Mouse (Mus musculus) adrenal gland, adult 2 months (tissue): ENCODE results near the gene Entpd3. TPM values are rescaled to one million over a fixed set of nuclear protein-coding genes. Genes with fewer than 3 reads are reported as not detected.

Source experiments
- DNase-seq: peaks from one replicate; pipeline ENCODE4 v3.0.0; 2021
- polyA plus RNA-seq: library from polyadenylated mRNA; depleted of rRNA; stranded (reverse); fragments of >200 nt; gene quantifications from 2 replicates; pipeline ENCODE4 v1.2.3, GENCODE M21; 2012; rRNA removed
- total RNA-seq, 2 experiments: library from RNA; stranded (reverse); gene quantifications; 2 replicates each; pipeline ENCODE4 v1.2.3; 2021

The Entpd3 gene
- total and polyA plus RNA-seq, 3 experiments = 0.66 to 13.3 (median 2.9) TPM

DNA sequence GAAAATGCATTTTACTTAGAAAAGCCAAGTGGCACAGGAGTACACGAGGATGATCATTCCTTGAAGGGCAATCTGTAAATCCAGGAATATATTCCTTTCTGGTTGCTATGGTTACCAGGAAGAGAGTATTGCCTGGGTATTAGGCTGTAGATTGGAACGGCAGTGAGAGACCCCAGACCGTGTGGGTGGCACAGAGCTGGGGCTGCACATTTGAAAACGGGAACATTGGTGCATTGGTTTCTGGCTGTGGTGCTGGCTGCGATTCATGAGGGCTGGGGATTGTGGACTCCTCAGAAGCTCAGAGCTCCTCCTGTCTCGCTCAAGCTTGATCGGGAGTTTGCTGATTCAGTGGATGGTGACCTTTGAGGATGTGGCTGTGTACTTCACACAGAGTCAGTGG, 40.2 kb downstream of the Entpd3 start:
- no peak for DNase-seq

DNA sequence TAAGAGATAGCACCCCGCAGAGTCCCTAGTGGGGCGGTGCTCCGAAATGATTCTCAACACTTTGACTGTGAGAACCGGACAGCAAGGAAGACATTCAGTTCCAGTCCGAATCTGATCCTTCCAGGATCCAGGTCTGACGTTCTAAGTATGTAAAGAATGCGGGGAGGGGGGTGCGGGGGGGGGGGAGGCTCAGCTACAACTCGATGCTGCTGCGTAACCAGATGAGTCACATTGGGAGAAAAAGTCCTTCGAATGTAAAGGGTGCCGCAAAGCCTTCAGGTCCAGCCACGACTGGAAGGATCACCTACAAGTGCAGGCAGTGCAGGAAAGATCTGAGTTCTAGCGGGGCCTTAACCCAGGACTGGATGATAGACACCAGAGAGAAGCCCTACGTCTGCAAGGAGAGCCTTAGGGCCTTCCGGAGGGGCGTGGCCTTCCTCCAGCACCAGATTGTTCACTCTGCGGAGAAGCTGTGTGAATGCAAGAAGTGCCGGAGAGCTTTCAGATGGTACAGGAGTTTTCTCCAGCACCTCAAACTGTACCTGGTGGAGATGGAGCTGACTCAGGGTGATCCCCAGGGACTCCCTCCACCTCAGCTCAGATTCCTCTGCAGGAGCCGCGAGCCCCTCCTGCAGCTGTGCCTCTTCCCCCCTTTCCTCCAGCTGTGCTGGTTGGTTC, 42.5 kb downstream of the Entpd3 start:
- DNase-seq = peak; percentile 65

GRCm38 (mm10) chr9:120582619-120583308, 43.1 kb downstream of the Entpd3 start:
- peak; percentile 88 for DNase-seq

DNA sequence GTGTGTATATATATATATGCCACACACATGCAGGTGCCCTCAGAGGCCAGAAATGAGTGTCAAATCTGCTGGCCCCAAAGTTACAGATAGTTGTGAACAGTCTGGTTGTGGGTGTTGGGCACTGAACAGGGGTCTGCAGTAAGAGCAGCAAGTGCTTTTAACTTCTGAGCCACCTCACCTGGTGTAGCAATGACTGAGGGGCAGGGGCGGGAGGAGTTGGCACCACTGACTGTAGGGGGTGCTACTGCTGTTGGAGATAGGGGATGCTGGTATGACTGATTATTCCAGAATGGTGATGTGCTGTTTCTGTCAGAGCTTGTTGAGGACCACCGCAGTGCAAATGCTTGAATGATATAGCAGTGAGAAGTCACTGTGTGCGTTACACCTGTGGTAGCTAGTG, 43.7 kb downstream of the Entpd3 start:
- DNase-seq = no peak

DNA sequence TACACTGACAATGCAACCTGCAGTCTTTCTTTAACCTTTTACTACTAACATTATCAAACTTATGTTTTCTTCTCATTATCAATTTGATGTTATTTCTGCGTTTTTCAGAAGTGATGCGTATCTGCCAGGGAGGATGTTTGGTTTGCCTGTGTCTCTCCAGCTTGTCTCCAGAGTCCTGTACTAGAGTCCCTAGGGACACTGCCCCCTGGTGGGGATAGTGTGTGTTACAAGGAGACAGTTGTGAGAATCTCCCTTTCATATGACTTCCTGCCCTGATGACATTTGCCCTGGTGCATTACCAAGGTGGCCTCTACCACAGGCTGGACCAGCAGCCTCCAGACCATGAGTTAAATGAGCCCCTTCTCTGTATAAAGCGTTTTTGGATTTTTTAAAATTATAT, 46.9 kb downstream of the Entpd3 start:
- peak; percentile 73 for DNase-seq

GRCm38 (mm10) chr9:120591490-120591889, 51.9 kb downstream of the Entpd3 start:
- DNase-seq = peak; percentile 58

DNA sequence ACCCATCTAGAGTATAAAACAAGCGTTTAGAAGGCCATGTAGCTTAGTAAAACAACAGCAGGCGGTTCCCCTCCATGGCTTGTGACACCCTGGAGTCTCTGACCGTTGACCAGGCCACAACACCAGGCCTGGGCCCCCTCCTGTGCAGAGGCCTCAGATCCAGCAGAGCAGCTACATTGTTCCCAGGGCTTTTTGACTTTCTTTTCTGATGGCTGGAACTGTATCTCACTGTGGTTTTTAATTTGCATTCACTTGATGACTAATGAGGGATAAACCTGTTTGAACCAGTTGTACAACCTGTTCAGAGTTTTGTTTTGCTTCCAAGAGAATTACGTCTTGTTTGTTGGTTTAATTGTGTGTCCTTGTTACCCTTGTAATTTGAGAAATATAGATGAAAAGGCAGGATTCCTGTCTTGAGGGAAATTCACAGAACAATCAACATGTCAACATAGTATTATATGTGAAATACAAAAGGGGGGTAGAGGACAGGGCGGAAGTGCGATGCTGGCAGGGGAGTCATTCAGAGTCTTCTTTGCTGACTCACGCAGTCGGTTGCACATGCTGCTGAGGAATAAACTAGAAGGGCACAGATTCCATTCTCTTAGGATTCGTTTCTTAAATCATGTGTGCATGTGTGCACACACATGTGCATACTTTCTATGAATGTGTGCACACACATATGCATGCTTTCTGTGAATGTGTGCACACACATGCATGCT, 53.9 kb downstream of the Entpd3 start:
- no peak for DNase-seq

DNA sequence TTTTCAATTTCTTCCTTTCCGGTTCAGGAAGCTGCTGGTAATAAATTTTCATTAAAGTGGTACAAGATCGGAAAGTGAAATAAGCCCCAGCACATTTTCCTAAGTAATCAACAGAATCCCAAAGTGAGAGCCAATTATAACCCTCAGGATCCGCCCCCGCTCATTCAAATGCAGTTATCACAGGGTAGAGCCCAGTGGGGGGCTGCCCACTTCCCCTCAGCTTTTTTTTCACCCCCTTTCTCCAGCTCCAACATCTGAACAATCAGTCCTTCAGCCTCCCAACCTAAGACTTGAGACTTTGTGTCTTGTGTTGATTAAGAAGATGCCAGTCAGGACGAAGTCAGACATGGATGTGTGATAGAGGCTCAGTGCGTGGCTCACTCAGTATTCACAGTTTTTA, 55.2 kb downstream of the Entpd3 start:
- DNase-seq = no peak

- DNase-seq = no peak
These were observed 55.7 kb downstream of the Entpd3 start for GRCm38 (mm10) chr9:120595306-120595705.

DNA sequence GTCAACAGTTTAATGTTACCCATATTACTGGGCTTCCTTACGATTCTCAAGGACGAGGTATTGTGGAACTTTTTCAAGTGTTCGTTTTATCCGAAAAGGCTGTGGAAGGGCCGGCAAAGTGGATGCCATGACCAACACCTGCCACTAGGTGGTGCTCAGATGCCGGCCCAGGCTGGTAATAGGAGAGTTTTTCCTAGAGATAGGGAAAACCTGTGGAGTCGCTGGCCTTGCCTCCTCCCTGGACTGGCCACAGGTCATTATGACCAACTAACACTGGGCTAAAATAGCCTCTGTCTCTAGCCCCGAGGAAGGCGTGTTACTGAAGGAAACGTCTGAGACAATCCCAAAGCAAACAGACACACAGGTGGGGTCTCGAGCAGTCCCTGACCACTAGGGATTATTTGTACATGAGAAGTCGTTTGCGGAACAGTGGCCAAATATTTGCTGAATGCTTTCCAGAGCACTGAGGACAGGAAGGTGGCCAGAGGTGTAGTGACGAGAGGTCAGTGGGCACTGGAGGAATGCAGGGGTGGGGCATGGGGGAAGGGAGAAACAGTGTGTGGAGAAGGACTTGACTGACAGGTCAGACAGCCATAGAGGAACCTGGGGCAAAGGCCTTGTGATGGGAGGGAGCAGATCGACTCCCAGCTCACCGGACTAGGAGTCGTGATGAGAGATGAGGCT, 62.0 kb downstream of the Entpd3 start:
- peak; percentile 79 for DNase-seq

DNA sequence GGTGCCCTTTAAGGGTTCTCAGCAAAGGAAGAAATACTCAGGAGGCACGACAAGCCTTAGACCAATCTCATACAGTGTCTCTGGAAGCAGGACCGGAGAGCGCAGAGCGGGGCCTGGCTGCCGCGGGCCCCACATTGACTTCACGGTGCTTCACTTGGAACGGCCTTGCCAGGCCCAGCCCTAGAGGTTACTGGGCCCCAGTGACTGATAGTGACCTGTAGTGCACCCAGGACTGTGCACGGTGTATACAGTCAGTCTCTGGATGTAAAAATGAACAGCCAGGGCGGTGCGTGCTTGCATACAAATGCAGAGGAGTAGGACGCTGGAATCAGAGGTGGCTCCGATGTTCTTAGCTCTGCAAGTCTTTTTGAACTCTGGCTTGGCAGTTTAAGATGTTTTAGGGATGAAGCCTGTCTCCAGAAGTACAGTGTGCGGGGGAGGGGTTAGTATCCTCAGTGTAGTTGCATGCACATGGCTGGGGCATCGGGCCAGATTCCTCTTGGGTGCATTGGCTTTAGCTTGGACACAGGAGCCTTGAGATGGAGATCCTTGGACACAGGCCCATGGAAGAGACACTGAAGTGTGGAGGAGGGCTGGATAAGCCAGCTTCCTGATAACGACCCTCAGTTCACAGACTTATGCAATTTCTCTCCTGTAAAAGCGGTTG, 62.7 kb downstream of the Entpd3 start:
- peak; percentile 63 for DNase-seq

DNA sequence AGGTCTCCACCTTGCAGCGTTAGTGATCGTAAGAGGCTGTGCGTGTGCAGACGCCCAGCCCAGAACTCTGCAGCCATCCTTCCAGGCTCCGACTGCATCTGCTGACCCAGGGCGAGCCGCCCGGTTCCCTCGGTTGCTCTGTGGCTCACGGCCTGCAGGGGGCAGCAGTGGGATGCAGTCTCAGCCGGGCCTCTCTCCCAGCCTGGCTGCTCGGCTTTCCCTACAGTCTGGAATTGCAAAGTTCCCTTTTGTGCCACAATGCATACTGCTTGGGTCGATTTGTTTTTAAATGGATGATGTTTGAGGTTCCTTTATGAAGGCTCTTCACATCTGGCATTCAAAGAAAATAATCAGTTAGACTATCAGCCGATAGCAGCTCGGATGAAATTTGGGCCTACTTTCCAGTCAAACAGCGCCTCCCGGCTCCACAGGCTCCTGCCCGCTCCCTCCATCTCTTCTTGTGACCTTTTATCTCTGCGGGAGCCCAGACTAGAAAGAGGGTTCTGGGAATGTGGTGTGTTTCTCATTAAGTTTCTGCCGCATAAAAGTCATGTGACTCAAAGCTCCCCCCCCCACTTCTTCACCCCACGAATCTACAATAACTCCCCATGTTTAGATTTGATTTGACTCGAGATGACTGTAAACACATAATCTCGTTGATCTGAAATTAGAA, 63.4 kb downstream of the Entpd3 start:
- peak; percentile 90 for DNase-seq

- DNase-seq = no peak
These were observed 63.9 kb downstream of the Entpd3 start for GRCm38 (mm10) chr9:120603512-120603908.

DNA sequence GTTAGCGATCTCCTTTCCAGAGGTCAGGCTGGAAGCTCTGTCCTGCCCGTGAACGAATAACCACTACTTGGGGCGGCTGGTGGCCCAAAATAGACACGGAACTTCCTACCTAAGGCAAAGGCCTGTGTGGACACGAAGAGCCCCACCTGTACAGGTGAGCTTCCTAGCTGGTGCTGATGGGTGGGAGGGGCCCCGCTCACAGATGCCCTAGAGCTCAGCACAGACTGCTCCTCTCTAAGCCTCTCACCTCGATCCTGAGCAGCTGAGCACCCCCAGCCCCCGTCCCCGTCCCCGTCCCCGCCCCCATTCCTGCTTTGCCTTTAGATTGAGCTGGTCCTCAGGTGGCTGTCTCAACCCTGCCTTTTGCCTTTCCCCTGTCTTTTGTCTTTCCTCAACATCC, 64.3 kb downstream of the Entpd3 start:
- no peak for DNase-seq

DNA sequence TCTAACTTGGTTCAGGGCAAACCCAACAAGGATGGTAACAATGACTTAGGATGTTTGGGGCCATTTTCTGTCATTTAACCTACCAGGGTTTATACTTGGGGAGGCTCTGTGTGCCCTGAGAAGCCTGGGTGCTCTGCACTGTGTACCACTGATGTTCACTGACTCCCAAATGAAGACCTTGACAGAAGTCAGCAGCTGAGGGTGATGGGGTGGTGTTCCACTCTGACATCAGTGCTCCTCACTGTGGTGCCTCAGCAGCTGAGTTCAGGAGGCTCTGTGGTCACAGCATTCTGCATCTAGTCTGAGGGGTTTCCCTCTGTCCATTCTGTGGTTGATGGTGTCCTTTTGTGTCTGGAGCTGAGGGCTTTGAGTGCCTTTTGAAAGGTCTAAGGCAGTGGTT, 71.4 kb downstream of the Entpd3 start:
- DNase-seq = no peak

- DNase-seq = no peak
These were observed 74.4 kb downstream of the Entpd3 start for GRCm38 (mm10) chr9:120614059-120614458.

Other genes starting within 250 kb of the Entpd3 start
- 1 to 10 TPM; 5.0 to 5.4 TPM for gene Myrip, start 238.3 kb upstream of the Entpd3 start, total RNA-seq
- 1.4 TPM in 2 replicates for gene Myrip, start 238.3 kb upstream of the Entpd3 start, polyA plus RNA-seq
- gene Eif1b, start 47.6 kb upstream of the Entpd3 start, total RNA-seq = 10 to 100 TPM; 55.4 to 59.7 TPM
- gene Eif1b, start 47.6 kb upstream of the Entpd3 start, polyA plus RNA-seq = 105 and 114 TPM in 2 replicates
- 100 to 1,000 TPM; 480 to 551 TPM for gene Rpl14, start 31.6 kb downstream of the Entpd3 start, total RNA-seq
- 94.5 and 146 TPM in 2 replicates for gene Rpl14, start 31.6 kb downstream of the Entpd3 start, polyA plus RNA-seq